Mouse (Mus musculus) skeletal muscle tissue, adult 2 months (tissue): ENCODE results near the gene Mei4.

Experiments
- DNase-seq: peaks from one replicate; pipeline ENCODE4 v3.0.0-alpha.2; 2012; ENCODE audit warnings: low read depth, low spot score

Mei4 gene

DNA sequence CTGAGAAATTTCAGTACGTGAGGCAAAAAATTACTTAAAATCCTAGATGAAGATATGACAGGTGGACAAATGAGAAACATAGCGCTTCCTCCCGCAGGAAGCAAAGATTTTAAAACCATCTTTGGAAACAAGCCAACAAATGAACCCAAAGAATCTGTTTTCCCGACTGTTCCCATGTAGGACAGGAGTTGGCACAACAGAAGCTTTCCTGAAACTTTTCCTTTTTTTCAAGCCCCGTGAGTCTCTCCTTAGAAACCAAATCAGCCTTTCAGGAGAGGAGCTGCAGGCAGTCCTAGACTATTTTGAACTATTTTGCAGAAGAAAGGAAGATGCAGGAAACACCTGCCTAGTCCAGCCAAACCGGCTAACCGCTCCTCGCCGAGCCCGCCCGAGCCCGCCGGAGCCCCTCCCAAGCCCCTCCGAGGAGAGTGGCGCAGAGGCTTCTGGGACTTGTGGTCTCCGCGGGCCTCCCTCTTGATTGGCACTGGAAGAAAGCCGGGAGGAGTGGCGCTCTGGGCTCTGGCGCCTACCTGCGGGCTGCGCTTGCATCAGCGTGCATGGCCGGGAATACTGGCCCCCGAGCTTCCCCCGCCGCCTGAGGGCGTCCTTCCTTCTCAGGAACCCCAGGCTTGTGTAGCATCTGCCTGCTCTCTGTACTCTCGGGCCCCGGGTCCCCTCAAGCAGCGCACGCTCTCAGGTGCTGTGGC, at the start of gene Mei4:
Gene Mei4, plus strand, starts transcription at position 490 of the 707 bp plus-strand sequence.
- peak; percentile 6 for DNase-seq

DNA sequence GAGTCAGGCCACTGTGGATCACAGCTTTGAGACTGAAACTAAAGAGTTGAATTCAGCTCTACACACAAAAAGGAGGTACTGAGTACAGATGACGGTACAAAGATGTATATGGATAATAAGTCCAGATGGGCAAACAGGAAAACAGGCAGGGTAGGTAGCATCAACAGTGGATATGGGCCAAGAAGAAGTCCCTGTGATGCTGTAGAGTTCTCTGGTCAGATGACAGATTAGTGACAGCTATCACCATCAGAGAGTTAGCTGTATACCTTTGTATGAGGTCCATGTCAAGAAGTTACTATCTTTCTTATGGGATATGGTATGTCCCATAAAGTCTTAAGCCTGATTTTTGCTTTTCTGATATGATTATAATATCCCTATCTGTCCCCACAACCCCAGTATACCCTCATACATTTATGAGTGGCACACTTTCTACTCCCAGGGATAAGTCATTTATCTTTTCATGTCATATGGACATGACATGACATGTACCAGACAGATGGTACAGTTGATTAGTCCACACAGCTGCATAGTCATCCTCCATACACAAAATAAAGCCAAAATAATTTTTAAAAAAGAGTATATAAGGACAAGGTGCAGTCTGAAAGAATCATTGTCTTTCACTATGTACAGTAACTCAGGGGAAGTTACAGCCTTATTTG, 43.6 kb upstream of the Mei4 start:
- DNase-seq = no peak

DNA sequence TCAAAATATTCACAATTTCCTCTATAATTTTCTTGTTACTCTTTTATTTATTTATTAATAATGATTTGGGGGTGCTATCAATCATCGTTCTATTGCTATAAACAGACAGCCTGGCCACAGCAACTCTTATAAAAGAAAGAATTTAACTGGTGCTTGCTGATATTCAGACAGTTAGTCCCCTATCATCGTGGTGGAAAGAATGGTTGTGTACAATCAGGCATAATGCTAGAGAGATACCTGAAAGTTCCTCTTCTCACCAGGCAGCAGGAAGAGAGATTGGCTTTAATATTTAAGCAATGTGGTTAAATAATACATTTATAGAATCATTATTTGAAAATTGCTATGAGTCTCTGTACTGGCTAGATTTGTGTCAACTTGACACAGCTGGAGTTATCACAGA, 35.9 kb upstream of the Mei4 start:
- DNase-seq = no peak

DNA sequence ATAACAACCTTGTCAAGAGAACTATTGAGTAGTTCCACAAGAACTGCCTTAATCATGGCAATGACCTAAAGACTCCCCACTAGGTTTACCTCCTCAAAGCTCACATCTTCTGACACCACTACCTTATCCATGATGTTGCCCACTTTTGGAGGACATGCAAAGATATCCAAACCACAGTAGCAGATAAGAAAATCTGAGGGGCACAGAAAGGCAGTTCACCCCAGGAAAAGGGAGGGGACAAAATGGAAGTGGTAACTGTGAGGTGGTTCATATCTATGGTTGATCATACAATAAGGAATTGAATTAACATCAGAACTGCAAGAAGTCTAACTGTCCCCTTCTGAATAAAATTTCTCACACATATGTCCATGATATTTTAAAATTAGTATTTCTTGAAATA, 29.4 kb upstream of the Mei4 start:
- no peak for DNase-seq

DNA sequence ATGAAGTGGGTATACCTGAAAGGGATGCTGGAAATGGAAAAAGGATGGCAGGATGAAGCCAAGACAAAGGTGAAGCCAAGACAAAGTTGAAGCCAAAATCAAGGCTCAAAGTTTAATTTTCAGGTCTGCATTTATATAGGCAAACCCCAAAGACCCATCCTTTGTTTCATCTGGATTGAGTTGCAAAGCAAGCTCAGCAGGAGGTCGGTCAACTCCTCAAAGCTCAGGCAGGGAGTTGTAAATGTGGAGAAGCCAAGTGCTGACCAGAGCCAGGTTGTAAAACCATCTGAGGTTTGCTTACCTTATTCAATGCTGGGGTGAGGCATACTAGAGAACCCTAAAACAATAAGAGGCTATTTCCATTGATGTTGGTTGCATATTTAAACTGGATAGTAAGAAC, 4.6 kb upstream of the Mei4 start:
- no peak for DNase-seq

DNA sequence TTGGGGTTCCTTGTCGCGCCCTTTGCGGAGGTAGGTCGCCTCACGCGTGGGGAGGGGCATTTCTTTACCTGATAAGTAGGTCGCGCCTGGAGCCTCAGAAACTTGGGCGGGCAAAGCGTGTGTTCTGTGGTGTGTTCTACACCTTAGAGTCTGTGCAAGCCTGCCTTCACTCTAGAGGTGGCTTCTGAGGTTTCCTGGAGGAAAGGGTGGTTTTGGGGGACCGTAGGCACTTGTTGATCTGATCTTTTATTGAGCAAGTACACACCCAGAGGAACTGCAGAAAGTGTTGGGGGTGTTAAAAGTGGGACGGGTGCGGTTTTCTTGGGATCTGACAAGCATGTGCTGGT, 391 bp downstream of the Mei4 start:
- DNase-seq = no peak

DNA sequence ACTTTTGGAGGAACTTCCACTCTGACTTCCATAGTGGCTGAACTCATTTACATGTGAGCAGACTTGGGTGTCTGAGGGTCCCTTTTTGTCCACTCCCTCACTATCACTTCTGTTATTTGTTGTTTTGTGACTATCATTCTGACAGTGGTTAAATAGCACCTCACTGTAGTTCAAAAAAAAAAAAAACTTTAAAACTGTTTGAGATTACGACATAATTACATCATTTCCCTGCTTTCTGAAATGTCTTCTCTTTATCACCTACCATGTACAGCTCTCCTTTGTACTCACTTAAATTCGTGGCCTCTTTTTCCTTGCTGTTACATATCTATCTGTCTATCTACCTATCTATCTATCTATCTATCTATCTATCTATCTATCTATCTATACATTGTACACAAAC, 2.6 kb downstream of the Mei4 start:
- no peak for DNase-seq

DNA sequence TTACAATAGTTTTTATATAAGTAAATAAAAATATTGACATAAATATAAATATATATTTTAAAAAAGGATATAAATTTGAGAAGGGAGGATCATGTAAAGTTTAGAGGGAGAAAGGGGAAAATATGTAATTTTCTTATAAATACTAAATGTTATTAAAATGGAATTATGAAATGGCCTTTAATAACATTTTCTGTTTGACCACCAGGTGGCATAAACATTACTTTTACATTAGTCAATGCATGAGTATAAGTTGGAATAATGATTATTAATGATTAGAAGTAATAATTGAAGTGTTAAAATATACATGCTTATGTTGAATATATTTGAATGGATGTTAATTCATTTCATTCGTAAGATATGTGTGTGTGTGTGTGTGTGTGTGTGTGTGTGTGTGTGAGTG, 58.0 kb downstream of the Mei4 start:
- no peak for DNase-seq

DNA sequence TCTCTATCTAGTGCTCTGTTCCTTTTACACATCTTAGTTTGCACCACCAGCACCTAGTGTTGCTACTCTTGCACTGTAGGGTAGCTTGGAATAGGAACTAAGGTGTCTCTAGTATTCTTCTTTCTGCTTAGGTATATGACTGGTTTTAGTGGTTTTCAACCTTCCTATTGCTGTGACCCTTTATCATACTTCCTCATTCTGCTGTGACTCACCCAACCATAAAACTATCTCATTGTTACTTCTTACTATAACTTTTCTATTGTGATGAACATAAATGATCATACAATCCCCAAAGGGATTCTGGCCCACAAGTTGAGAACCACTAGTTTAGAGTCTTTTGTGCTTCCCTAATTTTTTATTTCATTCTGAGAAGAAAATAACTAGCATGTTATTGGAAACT, 61.3 kb downstream of the Mei4 start:
- no peak for DNase-seq

DNA sequence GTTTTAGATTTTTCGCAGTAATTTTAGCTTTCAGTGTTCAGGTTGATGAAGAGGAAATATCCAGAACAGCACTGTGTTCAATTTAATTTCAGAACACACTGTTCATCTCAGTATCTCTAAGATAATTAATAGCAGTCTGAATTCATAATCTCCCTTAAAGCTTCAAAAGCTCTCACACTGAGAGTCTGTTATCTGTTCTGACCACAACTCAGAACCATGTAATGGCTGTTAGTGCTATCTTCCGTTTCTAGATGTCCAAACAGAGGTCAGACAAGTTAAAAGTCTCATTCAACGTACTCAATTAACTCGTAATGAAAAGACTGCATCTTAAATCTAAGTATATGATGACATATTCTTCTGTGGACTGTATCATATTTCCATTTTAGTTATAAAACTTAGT, 77.1 kb downstream of the Mei4 start:
- DNase-seq = no peak

DNA sequence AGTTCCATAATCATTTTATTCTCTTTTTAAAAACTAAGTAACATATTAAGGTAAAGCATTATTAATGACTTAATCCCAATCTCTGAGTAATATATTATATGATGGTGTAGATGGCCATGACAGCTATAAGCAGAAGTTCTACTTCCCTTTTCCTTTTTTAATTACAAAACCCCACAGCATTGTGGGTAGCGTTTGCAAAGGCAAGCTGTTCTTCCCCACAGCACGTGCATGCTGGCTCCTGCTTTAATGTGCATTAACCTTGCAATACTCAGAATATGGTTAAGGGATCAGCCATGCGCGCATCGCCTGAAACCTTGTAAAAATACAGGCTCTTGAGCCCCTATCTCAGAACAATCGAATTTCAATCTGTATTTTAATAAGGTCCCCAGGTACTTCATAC, 82.2 kb downstream of the Mei4 start:
- no peak for DNase-seq

DNA sequence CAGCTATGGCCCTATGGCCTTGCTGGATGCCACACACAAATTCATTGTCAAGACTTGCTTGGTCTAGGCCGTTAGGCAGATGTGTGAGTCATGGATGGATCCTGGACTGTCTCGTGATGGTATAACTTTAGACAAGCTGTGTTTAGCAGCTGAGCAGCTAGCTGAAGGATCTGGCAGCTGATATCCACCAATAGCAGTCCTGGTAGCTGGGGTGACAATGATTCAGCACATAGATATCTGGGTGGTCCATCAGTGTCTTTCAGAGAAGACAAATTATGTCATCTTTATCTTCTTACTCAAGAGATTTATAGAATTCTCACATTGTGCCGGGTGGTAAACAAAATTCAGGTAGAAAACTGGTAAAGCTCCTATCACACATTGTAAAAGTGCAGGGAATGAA, 93.4 kb downstream of the Mei4 start:
- DNase-seq = no peak

DNA sequence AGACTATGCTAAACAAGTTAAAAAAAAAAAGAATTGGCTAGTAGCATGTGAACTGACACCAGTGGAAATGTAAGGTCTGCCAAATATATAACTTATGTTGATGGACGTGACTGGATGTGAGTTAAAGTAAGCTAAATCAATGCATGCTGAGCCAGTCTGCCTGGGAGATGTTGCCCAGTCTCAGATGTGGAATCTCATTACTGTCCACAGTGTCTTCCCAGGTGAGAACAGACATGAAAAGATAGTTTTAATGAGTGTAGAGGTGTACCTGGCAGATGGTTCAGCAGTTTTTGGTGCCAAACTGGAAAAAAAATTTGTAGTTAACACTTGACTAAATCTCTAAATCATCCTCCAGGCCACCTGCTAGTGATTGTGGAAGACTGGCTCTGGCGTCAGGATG, 94.4 kb downstream of the Mei4 start:
- no peak for DNase-seq

DNA sequence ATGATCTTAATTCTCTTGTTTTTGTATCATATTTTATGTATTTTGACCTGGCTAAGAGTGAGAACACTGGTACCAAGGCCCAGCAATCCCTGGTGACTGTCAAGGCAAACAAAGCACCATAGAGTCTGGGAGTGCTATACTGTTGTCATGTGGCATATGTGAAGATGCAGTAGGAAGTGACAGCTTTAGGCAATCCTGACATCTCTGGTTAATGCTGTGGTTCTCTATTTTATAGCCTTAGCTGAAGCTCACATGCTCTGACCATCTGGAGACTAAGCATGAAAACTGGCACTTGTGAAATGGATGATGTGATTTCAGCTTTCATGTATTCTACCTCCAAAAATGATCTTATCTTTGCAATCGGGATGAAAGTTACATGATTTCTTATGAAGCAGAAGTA, 103.3 kb downstream of the Mei4 start:
- no peak for DNase-seq

DNA sequence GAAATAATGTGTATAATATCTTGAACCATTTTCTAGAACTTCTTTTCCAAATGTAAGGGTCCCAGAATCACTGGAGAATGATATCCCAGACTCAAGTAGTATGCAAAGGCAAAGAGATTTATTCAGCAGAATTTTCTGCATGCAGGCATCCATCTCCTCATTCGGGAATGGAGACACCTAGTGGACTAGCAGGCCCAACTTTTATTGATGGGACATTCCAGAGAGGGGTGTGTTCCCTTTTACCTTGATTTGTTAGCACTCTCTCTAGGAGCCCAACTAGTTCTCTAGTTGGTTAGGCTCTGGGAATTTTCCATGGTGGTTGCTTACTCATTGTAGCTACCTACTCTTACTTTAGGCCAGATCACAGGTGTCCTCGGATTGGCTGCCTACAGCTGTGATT, 105.5 kb downstream of the Mei4 start:
- DNase-seq = no peak

DNA sequence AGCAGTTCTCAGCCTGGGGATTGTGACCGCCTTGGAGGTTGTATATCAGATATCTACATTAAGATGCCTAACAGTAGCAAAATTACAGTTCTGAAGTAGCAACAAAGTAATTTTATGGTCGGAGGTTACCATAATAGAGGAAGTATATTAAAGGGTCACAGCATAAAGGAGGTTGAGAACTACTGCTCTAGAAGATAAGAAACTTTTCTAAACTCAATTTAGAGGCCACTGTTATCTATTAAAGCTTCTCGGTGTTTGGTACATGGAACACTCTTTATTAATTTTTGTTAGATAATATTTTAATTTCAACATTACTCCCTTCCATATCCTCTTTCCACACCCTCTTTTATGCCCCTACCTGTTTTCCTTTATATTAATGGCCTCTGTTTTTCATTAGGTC, 119.0 kb downstream of the Mei4 start:
- DNase-seq = no peak

DNA sequence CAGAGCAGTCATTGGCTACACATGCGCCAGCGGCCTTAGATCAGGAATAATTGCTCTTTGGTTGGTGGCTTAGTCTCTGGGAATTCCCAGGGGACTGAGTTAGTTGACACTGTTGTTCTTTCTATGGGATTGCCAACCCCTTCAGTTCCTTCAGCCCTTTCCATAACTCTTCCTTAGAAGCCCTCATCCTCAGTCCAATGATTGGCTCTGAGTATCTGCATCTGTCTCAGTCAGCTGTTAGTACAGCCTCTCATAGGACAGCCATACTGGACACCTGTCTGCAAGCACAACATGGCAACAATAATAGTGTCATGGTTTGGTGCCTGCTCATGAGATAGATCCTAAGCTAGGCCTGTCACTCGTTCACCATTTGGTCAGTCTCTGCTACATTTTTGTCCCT, 149.5 kb downstream of the Mei4 start:
- no peak for DNase-seq

DNA sequence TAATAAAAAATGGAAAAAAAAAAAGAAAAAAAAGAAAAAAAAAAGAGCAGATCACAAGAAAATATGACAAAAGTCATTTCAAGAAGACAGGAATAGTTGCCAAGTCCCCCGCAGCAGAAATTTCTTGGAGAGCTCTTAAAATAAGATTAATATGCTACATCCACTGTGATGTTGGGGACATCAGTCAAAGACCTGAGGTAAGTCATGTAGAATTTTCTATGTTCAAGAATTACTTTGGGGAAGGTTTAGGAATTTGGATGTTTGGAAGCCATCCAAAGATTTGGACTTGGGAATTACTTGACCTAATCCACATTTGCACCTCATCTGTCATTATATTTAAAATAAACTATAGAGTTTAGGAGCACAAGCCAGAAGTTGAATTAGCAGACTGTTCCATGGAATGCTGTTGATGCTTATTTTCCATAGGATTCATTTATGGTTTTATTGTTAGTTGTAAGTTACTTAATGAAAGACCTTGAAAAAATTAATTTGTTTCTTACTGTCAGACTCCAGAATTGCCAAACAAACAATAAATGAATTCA, 179.1 kb downstream of the Mei4 start:
- DNase-seq = no peak

DNA sequence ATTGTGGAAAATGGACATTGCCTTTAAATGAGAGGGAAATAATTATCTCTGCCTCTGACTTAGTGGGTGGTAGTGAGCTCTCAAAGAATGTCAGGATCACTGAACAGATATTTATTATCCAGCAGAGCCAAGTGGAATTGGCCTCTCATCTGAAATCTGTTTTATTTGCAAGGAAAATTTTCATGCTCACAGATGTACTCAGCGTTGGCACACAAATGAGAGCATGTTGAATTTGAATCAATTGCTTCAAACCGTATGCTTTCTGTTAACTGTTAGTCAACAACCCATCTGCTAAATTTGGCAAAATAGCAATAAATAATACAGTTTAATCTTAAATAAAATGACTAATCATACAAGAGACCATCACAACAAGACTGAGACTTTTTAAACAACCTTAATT, 181.0 kb downstream of the Mei4 start:
- no peak for DNase-seq

DNA sequence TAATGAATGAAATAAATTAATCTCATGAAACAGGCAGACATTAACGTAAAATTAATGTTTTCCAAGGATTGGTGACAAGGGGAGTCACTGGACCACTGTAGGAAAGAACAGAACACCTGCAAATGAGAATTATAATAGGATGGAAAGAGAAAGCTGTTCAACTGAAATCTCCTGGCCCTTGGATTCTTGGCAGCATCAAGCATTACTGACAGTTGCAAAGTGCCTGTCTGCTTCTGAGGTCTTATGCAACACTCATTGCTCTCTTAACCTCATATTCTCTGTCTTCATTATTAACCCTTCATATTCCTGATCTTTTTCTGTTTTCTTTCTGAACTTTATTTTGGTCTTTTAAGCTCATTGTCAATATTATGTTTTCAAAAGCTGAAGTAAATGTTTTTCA, 210.4 kb downstream of the Mei4 start:
- DNase-seq = no peak

DNA sequence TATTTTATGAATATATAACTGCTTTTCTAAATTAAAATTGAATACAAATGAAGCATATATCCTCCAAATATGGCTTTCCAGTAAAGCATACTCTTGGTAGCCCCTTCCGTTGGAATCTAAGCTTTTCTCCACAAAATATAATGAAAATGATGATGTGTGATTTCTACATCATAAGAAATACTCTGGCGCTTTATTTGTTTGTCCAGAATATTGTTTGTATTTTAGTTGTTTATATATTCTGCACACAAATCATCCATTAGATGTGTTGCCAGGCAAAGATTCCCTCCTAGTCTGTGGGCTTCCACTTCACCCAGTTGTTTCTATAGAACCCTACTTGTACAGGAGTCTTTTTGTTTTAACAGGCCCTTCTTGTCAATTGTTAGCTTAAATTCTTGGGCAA, 211.8 kb downstream of the Mei4 start:
- no peak for DNase-seq

DNA sequence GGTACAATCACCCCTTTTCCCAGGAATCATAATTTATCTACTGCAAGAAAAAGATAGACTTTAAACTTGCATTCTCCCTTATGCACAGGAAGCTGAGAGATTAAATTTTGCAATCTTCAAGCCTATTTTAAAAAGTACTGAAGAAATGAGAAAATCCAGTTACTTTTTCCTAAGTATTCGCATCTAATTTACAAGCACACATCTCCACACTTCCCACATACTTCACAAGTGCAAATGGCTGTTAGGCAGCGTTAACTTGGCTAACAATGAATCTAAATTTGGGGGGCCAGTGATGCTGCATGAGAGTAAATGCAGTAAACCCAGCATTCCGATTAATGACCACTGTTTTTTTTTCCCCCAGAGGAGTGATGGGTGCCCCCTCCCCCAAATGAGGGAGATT, 232.9 kb downstream of the Mei4 start:
- DNase-seq = no peak

DNA sequence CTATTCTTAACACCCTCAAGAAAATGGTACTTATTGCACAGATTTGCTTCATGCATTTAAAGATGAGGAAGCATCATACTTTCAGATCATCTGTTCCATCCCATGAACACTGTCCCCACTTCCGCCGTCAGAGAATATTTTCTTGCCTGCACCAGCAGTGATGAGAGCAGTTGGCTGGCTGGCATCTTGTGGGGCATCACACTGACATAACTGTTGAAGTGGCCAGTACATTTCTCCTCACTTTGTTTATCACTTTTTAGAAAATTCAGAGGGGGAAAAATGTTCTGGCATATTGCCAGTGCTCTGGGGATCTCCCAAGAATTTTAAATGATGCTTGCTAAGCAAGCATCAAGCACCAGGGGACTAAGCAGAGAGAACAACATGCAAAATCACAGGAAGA, 251.4 kb downstream of the Mei4 start:
- DNase-seq = no peak

DNA sequence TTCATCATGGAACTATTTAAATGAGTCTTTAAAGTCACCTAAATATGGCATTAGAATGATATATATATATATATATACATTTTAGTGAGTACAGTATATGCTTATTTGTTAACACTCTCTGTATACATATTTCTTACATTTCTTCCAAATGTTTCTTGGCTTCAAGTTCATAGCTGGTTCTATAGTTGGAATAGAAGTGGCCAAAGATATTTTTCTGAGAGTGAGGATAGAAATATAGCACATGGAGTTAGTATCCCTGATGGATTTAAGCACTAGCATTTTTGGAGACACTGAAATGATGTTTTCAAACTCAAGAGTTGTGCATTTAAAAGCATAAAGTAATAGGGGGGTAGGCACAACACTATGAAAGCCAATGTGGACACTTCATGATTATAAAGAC, 272.6 kb downstream of the Mei4 start:
- DNase-seq = no peak
